Mouse (Mus musculus) ES-E14 (cell line): ENCODE results near the gene Ltb. TPM values are rescaled to one million over a fixed set of nuclear protein-coding genes. Genes with fewer than 3 reads are reported as not detected.

Experiments used
- DNase-seq: peaks from one replicate; pipeline ENCODE4 v3.0.0-alpha.2; 2013; ENCODE audit warnings: low read depth, low spot score
- H3K27ac ChIP-seq: 2 replicates; pipeline ENCODE4 v1.5.1; 2012; ENCODE audit warnings: low read depth, mild to moderate bottlenecking, low read length, moderate library complexity, mixed read lengths; ENCODE audit not compliant: poor library complexity, insufficient read depth, severe bottlenecking
- H3K36me3 ChIP-seq: 2 replicates; pipeline ENCODE4 v1.6.1; 2012; ENCODE audit warnings: mild to moderate bottlenecking, low read length, moderate library complexity, mixed read lengths; ENCODE audit not compliant: control insufficient read depth, poor library complexity, insufficient read depth, severe bottlenecking
- H3K4me1 ChIP-seq, 2 experiments: fragments of 150-350 bp in 1 of 2; sonication (generic) in 1 of 2; 2 replicates each; pipeline ENCODE4 v1.6.1; 2012; ENCODE audit warnings: low read length in 2 of 2, mild to moderate bottlenecking in 1 of 2, mixed read lengths in 1 of 2; ENCODE audit not compliant: control insufficient read depth in 2 of 2, insufficient read depth in 2 of 2, poor library complexity in 1 of 2
- H3K4me3 ChIP-seq, 2 experiments: fragments of 150-350 bp in 1 of 2; sonication (generic) in 1 of 2; 2 replicates each; pipeline ENCODE4 v1.5.1; 2012; ENCODE audit warnings: low read length in 2 of 2, low read depth in 1 of 2, mild to moderate bottlenecking in 1 of 2, mixed read lengths in 1 of 2; ENCODE audit not compliant: insufficient read depth in 1 of 2, poor library complexity in 1 of 2, severe bottlenecking in 1 of 2
- H3K9ac ChIP-seq: 2 replicates; pipeline ENCODE4 v1.6.1; 2012; ENCODE audit warnings: low read depth, mild to moderate bottlenecking, low read length, mixed read lengths; ENCODE audit not compliant: poor library complexity, insufficient read depth, severe bottlenecking
- H3K9me3 ChIP-seq: fragments of 150-350 bp; sonication (generic); 2 replicates; pipeline ENCODE4 v1.6.1; 2012; ENCODE audit warnings: low read depth, mild to moderate bottlenecking, low read length; ENCODE audit not compliant: control insufficient read depth, insufficient read depth
- CHD2 ChIP-seq: IDR thresholded peaks from 2 replicates; pipeline ENCODE4 v1.6.1; 2014; ENCODE audit warnings: mild to moderate bottlenecking, low read depth, low read length, inconsistent platforms
- HCFC1 ChIP-seq: IDR thresholded peaks from 2 replicates; pipeline ENCODE4 v1.6.1; 2012; ENCODE audit warnings: low read length, inconsistent platforms, borderline replicate concordance; ENCODE audit not compliant: insufficient read depth
- MAFK ChIP-seq: IDR thresholded peaks from 2 replicates; pipeline ENCODE4 v1.6.1; 2014; ENCODE audit warnings: mild to moderate bottlenecking, low read depth, low read length, inconsistent platforms; ENCODE audit not compliant: insufficient read depth
- ZC3H11A ChIP-seq: IDR thresholded peaks from 2 replicates; pipeline ENCODE4 v1.6.1; 2012; ENCODE audit warnings: low read depth, mild to moderate bottlenecking, inconsistent platforms, low read length, borderline replicate concordance
- ZNF384 ChIP-seq: IDR thresholded peaks from 2 replicates; pipeline ENCODE4 v1.6.1; 2012; ENCODE audit warnings: low read depth, low read length, inconsistent platforms
- in situ Hi-C, 2 experiments: fragments of 600-800 bp; cut with MboI; formaldehyde crosslinking; loops; one replicate each; pipeline ENCODE4 v1.15.1; 2025; ENCODE audit warnings: low sequenced_read_pairs in 2 of 2, inconsistent platforms in 1 of 2; ENCODE audit not compliant: unreplicated experiment in 2 of 2
- total RNA-seq: library from RNA; depleted of rRNA; stranded (reverse); fragments of 300-350 nt; gene quantifications from 2 replicates; pipeline ENCODE4 v1.2.3, GENCODE M21; 2012

The Ltb gene
- total RNA-seq, 1 experiment, result 10.1 TPM

DNA sequence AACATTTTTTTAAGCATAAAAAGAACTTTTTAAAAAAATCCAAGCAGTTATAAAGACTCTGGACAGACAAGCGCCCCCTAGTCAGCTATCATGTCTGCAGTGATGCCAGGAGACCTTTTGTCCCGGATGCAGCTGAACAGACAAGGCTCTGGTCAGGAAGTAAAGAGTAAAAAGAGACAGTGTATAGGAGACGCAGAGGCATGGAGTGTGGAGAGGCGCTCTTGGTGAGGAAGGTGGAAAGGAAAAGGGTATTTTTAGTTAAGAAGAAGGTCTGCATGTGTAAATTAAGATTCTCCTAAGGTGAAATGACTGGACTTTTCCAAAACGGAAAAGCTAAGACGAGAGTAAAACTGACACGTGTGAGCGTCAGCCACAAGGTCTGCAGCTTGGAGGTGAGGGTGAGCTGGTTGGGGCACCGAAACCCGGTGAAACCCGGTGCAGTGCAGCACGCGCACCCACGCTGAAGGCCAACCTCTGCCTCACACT is 32.4 kb downstream of the Ltb start:
- TF ChIP-seq CHD2, result no peak
- TF ChIP-seq MAFK, result no peak
- no peak for TF ChIP-seq HCFC1
- DNase-seq, result no peak
- H3K9ac ChIP-seq, result no peak overlapping the region
- H3K27ac ChIP-seq, result no peak overlapping the region
- H3K4me1 ChIP-seq, result no peaks in the 10 kb centered on the region
- in situ Hi-C loops, result no loop called here
- no peak overlapping the region for H3K4me3 ChIP-seq
- no peaks in the 10 kb centered on the region for H3K9me3 ChIP-seq
- peaks cover 21% of the 10 kb centered on the region for H3K36me3 ChIP-seq

DNA sequence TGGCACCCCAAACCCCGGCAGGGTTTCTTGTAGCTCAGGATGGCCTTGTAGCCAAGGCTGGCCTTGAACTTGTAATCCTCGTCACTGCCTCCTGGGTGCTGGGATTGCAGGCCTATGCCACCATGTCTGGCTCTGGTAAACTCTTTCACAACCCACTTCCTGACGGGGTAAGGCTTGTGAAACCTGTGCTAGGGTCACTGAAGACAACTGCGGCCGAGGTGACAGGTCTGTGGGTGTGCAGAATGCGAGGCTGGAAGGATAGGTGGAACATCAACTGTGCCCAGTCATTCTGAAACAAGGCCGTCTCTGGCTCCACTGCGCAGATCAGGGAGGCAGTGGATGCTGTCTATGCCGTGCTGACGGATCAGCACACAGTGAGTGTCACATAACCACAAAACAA is 36.8 kb downstream of the Ltb start:
- TF ChIP-seq MAFK (no peak), ZNF384 (no peak), CHD2 (no peak), ZC3H11A (no peak), HCFC1 (no peak)
- H3K27ac ChIP-seq, result no peak overlapping the region
- in situ Hi-C loops, result loop anchor here (5.0 kb wide), 1 partner anchor 64 kb away; no protein-coding TSS in a partner anchor
- H3K36me3 ChIP-seq, result peaks cover 19% of the 10 kb centered on the region
- no peak for DNase-seq
- no peak overlapping the region for H3K4me3 ChIP-seq
- no peak overlapping the region for H3K9ac ChIP-seq
- no peaks in the 10 kb centered on the region for H3K9me3 ChIP-seq
- peaks cover 0 to 2% of the 10 kb centered on the region in 2 experiments; a peak in 1 of 4 replicates for H3K4me1 ChIP-seq

DNA sequence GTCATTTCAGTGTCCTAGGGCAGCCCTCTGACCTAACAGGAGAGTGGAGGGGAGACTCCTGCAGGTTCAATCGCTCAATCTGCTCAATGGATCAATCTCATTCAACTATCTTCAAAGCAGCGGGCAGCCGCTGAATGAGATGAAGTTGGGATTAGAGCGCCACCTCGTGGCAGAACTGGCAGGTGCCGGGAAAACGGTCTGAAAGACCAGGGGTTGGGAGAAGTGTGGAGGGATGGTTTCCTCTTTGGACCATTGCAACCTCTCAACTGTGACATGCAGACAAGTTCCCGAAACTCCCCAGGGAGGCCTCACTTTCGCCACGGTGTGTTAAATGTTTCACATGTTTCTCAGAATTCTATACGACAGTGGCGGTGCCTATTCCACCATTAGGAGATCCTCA is 37.8 kb downstream of the Ltb start:
- peak overlapping the region in 1 of 2 experiments; percentile 21; a peak in 1 of 4 replicates for H3K4me3 ChIP-seq
- peaks cover 19% of the 10 kb centered on the region for H3K36me3 ChIP-seq
- peak; percentile 81 for DNase-seq
- in situ Hi-C loops, result loop anchor here (5.0 kb wide), 1 partner anchor 65 kb away; no protein-coding TSS in a partner anchor
- TF ChIP-seq MAFK (no peak), HCFC1 (no peak), ZC3H11A (peak; percentile 74), ZNF384 (0 out of 2 replicates have a peak, but pooled peaks have one; percentile 33), CHD2 (no peak)
- no peaks in the 10 kb centered on the region for H3K9me3 ChIP-seq
- H3K27ac ChIP-seq, result no peak overlapping the region
- H3K4me1 ChIP-seq, result peaks cover 0 to 2% of the 10 kb centered on the region in 2 experiments; a peak in 1 of 4 replicates
- H3K9ac ChIP-seq, result peak overlapping the region; percentile 35; the same call in 1 of the 2 replicates

DNA sequence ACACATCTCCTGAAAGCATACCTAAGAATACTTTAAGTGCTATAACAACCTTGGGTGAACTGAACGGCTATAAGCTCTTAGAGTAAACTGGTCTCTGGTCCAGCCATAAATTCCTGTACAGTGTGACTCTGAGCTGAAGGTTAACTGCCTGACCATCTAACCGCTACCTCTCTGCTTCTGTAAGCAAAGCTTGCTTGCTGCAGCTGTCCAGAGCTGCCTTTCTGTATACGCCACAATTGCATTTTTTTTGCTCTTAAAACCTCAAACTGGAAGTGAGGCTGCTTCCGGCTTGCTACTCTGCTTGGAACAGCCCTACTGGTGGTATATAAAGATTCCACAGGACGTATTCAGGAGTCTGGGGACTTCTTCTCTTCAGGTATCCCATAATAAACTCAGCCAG is 38.4 kb downstream of the Ltb start:
- H3K27ac ChIP-seq, result no peak overlapping the region
- in situ Hi-C loops, result loop anchor here (5.0 kb wide), 1 partner anchor 65 kb away; no protein-coding TSS in a partner anchor
- peaks cover 0 to 2% of the 10 kb centered on the region in 2 experiments; a peak in 1 of 4 replicates for H3K4me1 ChIP-seq
- H3K4me3 ChIP-seq, result no peak overlapping the region
- no peak for TF ChIP-seq ZC3H11A
- no peak for TF ChIP-seq ZNF384
- TF ChIP-seq MAFK, result no peak
- TF ChIP-seq HCFC1, result no peak
- no peak for TF ChIP-seq CHD2
- DNase-seq, result no peak
- H3K9me3 ChIP-seq, result no peaks in the 10 kb centered on the region
- peaks cover 19% of the 10 kb centered on the region for H3K36me3 ChIP-seq
- peak overlapping the region; percentile 35; the same call in 1 of the 2 replicates for H3K9ac ChIP-seq
